Mouse (Mus musculus) bone marrow, adult 2 months (tissue): ENCODE data around the gene Ece1. TPM values are rescaled to one million over a fixed set of nuclear protein-coding genes. Genes with fewer than 3 reads are reported as not detected.

Experiments
- H3K27ac ChIP-seq: fragments of 200-500 bp; 2 replicates; pipeline ENCODE4 v1.5.1; 2012; ENCODE audit warnings: low read depth, mild to moderate bottlenecking, control low read depth, inconsistent platforms, low read length; ENCODE audit not compliant: control insufficient read depth, poor library complexity, insufficient read depth
- H3K4me1 ChIP-seq: fragments of 200-500 bp; 2 replicates; pipeline ENCODE4 v1.6.1; 2011; ENCODE audit warnings: low read length; ENCODE audit not compliant: control insufficient read depth, insufficient read depth
- H3K4me3 ChIP-seq: fragments of 200-500 bp; replicated peaks from 2 replicates; pipeline ENCODE3; 2011; ENCODE audit warnings: mild to moderate bottlenecking, low read depth, low read length, control low read depth; ENCODE audit not compliant: control insufficient read depth
- CTCF ChIP-seq: fragments of 200-500 bp; IDR thresholded peaks from 2 replicates; pipeline ENCODE4 v1.5.1; 2011; ENCODE audit warnings: low read length, control low read depth; ENCODE audit not compliant: control insufficient read depth, insufficient read depth
- POLR2A ChIP-seq: fragments of 200-500 bp; IDR thresholded peaks from 2 replicates; pipeline ENCODE4 v1.6.1; 2011; ENCODE audit warnings: low read depth, mild to moderate bottlenecking, control low read depth, low read length, borderline replicate concordance; ENCODE audit not compliant: control insufficient read depth
- WGBS: fragments of 180-500 bp; shearing (Covaris S2); methylation state at CpG from one replicate; pipeline ENCODE4 v1.1.7; 2018; 5-methylcytosine and 5-hydroxymethylcytosine counted together
- polyA plus RNA-seq: library from polyadenylated mRNA; stranded (reverse); fragments of >200 nt; gene quantifications from 2 replicates; pipeline ENCODE4 v1.2.4, GENCODE M21; 2011; ENCODE audit warnings: low replicate concordance; ENCODE audit not compliant: missing spikeins, insufficient read depth, insufficient read length

The Ece1 gene
- polyA plus RNA-seq, 1 experiment = 7.3 TPM

- Histone ChIP-seq H3K4me3 (no peak overlapping the region), H3K4me1 (peaks cover 2% of the 10 kb centered on the region; the same call in 1 of the 2 replicates), H3K27ac (no peak overlapping the region)
- TF ChIP-seq CTCF (peak; percentile 8; the same call in 1 of the 2 replicates), POLR2A (no peak)
- WGBS = 67% methylated on average over 13 of the region's 13 CpGs
These were observed 5.7 kb downstream of the Ece1 start for GRCm38 (mm10) chr4:137867675-137868257.

GRCm38 (mm10) chr4:137869667-137870274 lies 7.7 kb downstream of the Ece1 start:
- Histone ChIP-seq H3K4me3 (no peak overlapping the region), H3K4me1 (peaks cover 2% of the 10 kb centered on the region; the same call in 1 of the 2 replicates), H3K27ac (no peak overlapping the region)
- TF ChIP-seq POLR2A (no peak), CTCF (no peak)
- WGBS = 81% methylated on average over 16 of the region's 16 CpGs

DNA sequence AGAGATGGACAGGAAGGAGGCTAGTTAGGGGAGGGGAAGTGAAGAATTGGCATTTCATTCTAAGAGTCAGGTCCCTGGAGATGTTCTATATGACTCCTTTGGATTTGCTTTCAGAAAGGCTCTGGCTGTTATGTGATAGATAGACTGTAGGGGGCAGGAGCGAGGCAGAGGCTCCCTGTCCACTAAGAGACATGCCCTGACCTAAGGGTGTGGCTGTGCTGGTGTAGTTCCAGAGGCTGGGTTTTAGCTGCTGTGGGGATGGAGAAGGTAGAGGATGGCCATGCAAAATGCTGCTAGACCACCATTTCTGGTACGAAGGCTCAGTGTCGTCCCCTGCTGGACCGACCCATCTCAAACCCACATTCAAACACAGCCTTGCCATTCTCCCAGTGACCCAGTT lies 8.9 kb downstream of the Ece1 start:
- no peak overlapping the region for H3K4me3 ChIP-seq
- peaks cover 2% of the 10 kb centered on the region; the same call in 1 of the 2 replicates for H3K4me1 ChIP-seq
- 87% methylated on average over 4 of the region's 4 CpGs for WGBS
- no peak overlapping the region for H3K27ac ChIP-seq
- no peak for TF ChIP-seq POLR2A
- peak; percentile 43 for TF ChIP-seq CTCF

DNA sequence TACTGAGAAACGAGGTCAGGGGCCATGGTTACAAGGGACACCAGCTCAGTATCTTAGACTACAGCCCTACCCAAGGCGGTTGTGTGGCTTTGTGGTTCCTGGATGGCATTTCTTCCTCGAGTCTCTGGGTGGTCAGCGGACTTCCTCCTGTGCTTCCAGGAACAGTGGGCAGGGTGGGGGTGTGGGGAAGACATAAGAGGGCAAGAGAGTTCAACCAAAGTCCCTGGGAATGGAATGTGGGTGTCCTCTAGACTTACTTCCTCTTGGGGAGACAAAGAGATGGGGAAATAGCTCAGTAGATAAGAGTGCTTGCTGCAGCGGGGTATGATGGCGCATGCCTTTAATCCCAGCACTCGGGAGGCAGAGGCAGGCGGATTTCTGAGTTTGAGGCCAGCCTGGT lies 9.4 kb downstream of the Ece1 start:
- H3K4me3 ChIP-seq = no peak overlapping the region
- H3K4me1 ChIP-seq = no peaks in the 10 kb centered on the region
- TF ChIP-seq POLR2A (no peak), CTCF (no peak)
- no peak overlapping the region for H3K27ac ChIP-seq
- 35% methylated on average over 8 of the region's 8 CpGs for WGBS

DNA sequence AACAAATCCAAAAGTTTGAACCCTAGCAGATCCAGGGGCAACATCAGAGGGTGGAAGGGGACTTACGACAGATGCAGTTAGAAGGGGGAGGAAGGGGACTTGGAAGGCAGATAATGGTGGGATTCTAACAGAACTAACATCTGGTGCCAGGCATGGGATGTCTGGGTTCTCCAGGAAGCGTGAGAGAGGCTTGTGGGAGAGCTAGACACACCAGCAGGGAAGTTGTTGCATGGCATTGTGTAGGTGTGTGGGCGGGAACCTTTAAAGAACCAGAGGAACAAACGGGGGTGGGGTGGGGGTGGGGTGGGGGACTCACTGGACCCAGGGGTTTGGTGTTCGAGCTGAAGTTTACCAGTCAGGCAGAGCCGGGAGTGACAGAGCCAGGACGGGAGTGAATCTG lies 12.3 kb downstream of the Ece1 start:
- WGBS = 40% methylated on average over 7 of the region's 7 CpGs
- H3K4me1 ChIP-seq = no peaks in the 10 kb centered on the region
- no peak for TF ChIP-seq POLR2A
- no peak for TF ChIP-seq CTCF
- no peak overlapping the region for H3K27ac ChIP-seq
- no peak overlapping the region for H3K4me3 ChIP-seq

DNA sequence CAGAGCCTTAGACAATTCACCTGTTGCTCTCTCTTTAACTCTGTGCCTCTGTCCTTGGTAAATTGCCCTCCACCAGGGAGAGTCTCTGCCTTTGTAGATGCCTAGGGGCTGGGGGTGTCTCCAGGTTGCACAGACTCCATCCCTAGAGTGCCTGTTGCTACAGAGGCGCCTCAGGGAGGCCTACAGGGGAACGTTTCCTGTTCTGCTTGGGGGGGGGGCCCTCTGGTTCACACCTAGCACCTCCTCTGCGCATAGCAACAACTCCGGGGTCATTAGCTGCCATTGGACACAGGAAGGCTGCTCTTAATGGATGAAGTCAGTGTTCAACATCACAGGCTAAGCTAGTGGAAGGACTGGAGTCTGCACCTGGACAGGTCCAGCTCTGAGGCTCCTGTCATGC lies 12.8 kb downstream of the Ece1 start:
- no peak for TF ChIP-seq POLR2A
- no peak for TF ChIP-seq CTCF
- Histone ChIP-seq H3K4me1 (no peaks in the 10 kb centered on the region), H3K27ac (no peak overlapping the region), H3K4me3 (no peak overlapping the region)
- WGBS = 27% methylated on average over 4 of the region's 4 CpGs

DNA sequence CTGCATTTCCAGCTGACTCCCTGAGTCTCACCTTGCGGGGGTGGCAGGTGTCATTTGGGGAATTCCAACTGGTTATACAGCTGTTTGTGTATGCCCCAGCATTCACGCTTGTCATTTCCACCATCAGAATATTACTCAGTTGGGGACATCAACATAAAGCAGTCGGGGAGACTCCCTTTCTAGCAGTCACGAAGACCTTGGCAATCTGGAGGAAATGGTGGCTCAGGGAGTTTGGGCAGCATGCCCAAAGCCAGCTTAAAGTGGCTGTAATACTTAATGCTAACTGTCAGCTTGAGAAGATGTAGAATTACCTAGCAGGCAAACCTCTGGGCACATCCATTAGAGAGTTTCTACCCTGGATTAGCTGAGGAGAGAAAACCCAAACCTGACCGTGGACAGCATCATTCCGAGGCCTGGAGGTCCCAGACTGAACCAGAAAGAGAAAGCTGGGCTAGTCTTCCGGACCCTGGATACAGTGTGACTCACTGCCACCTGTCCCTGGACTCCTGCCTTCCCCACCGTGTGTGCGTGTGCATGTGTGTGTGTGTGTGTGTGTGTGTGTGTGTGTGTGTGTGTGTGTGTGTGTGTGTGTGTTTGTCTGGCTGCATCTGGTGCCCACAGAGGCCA lies 13.5 kb downstream of the Ece1 start:
- Histone ChIP-seq H3K27ac (no peak overlapping the region), H3K4me3 (no peak overlapping the region), H3K4me1 (no peaks in the 10 kb centered on the region)
- 48% methylated on average over 9 of the region's 9 CpGs for WGBS
- TF ChIP-seq CTCF = no peak
- no peak for TF ChIP-seq POLR2A

DNA sequence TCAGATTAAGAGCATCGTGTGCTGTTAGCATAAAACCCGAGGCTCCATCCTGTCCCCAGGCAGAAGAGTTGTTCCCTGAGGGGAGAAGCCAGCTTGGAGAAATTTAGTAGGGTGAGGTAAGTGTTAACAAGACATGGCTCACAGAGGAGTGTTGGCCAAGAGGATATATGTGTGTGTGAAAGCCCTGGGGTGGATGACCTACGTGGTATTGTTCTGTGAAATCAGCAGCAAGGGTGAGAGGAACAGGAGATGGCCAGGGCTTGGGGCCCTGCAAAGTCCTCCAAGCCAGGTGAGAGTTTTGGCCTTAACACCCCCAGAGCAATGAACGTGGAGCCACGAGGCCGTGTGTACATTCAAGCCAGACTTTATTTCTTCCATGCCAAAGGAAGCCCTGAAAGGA lies 14.8 kb downstream of the Ece1 start:
- H3K4me1 ChIP-seq = no peaks in the 10 kb centered on the region; the same call in 1 of the 2 replicates
- no peak overlapping the region for H3K27ac ChIP-seq
- H3K4me3 ChIP-seq = no peak overlapping the region
- WGBS = 81% methylated on average over 6 of the region's 6 CpGs
- TF ChIP-seq CTCF = no peak

GRCm38 (mm10) chr4:137877432-137877881 lies 15.4 kb downstream of the Ece1 start:
- TF ChIP-seq POLR2A (no peak), CTCF (no peak)
- WGBS = 62% methylated on average over 4 of the region's 4 CpGs
- no peak overlapping the region for H3K4me3 ChIP-seq
- no peaks in the 10 kb centered on the region; the same call in 1 of the 2 replicates for H3K4me1 ChIP-seq
- H3K27ac ChIP-seq = no peak overlapping the region
